Mouse (Mus musculus): ENCODE data around the gene Sptbn4.

GRCm38 (mm10) chr7:27319411-27319810 lies 128.1 kb downstream of the Sptbn4 start:
- TF ChIP-seq MAFK (IDR thresholded peaks at IDR 0.05; ENCODE audit: insufficient read depth, low read depth, low read length) (no peak), CHD2 (IDR thresholded peaks at IDR 0.05; ENCODE audit: low read depth, low read length) (no peak)

Measured in ES-E14 (cell line).